Mouse (Mus musculus) forebrain, embryonic 14.5 days (tissue): Measurements from ENCODE around the gene Ybx1. TPM values are rescaled to one million over a fixed set of nuclear protein-coding genes. Genes with fewer than 3 reads are reported as not detected.

ENCODE experiments used
- ATAC-seq: fragments of 200-750 bp; cut with Nextera tagmentation; 2 replicates; pipeline ENCODE4 v1.8.0; 2017; ENCODE audit warnings: mild to moderate bottlenecking, moderate library complexity
- DNase-seq: peaks from one replicate; pipeline ENCODE4 v3.0.0-alpha.2; 2015; ENCODE audit warnings: low spot score
- H3K27ac ChIP-seq: fragments of 300-500 bp; sonication (generic); 2 replicates; pipeline ENCODE4 v1.5.1; 2014; ENCODE audit warnings: low read depth, mild to moderate bottlenecking, control low read depth, low read length, moderate library complexity
- H3K27me3 ChIP-seq: fragments of 300-500 bp; sonication (generic); replicated peaks from 2 replicates; pipeline ENCODE4 v1.6.1; 2014; ENCODE audit warnings: low read length, control low read depth, mixed read lengths; ENCODE audit not compliant: control insufficient read depth, insufficient read depth
- H3K36me3 ChIP-seq: fragments of 300-500 bp; sonication (generic); 2 replicates; pipeline ENCODE4 v1.6.1; 2014; ENCODE audit warnings: low read length, control low read depth; ENCODE audit not compliant: control insufficient read depth, insufficient read depth
- H3K4me1 ChIP-seq: fragments of 300-500 bp; sonication (generic); 2 replicates; pipeline ENCODE4 v1.6.1; 2014; ENCODE audit warnings: antibody characterized with exemption, low read length, control low read depth; ENCODE audit not compliant: control insufficient read depth, insufficient read depth
- H3K4me2 ChIP-seq: fragments of 300-500 bp; sonication (generic); 2 replicates; pipeline ENCODE4 v1.6.1; 2014; ENCODE audit warnings: mild to moderate bottlenecking, control low read depth, low read length
- H3K4me3 ChIP-seq: fragments of 300-500 bp; sonication (generic); 2 replicates; pipeline ENCODE4 v1.5.1; 2014; ENCODE audit warnings: low read depth, low read length, control low read depth
- H3K9ac ChIP-seq: fragments of 300-500 bp; sonication (generic); 2 replicates; pipeline ENCODE4 v1.6.1; 2014; ENCODE audit warnings: mild to moderate bottlenecking, low read length, control low read depth, moderate library complexity
- H3K9me3 ChIP-seq: fragments of 300-500 bp; sonication (generic); replicated peaks from 2 replicates; pipeline ENCODE4 v1.6.1; 2016; ENCODE audit warnings: low read length, control low read depth, mixed read lengths; ENCODE audit not compliant: control insufficient read depth
- WGBS: fragments of 180-500 bp; shearing (Covaris S2); extraction: QIAGEN DNeasy Blood & Tissue Kit; methylation state at CpG from one replicate; pipeline ENCODE4 v1.1.7; 2014; 5-methylcytosine and 5-hydroxymethylcytosine counted together
- polyA plus RNA-seq: library from polyadenylated mRNA; unstranded; fragments of >200 nt; fragmentation: Nextera tagmentation; extraction: Ambion mirVana; gene quantifications from 2 replicates; pipeline ENCODE4 v1.2.1, GENCODE M21; 2014

The Ybx1 gene
- polyA plus RNA-seq, 1 experiment from 2014 or later, result 963 TPM

DNA sequence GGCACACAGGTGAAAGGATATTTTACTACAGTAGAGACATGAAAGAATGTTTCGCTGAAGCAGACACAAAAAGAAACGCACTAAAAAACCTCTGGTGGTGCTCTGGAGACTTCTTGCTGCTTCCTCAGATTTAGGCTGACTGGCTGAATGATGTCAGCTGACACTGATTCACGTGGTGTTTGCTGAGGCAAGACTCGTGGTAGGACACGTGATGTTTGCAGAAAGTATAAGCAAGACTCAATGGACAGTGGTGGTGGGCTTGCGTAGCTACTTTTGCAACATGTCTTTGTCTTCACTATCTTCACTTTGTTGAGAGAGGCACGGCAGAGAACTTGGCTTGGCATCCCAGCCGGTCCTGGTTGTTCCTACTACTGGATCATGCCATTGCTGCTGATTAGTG, 8.9 kb upstream of the Ybx1 start:
- ATAC-seq (no peak), DNase-seq (no peak)
- 92% methylated on average over 8 of the region's 8 CpGs for WGBS

GRCm38 (mm10) chr4:119301777-119302176, 7.4 kb upstream of the Ybx1 start:
- WGBS, result 89% methylated on average over 3 of the region's 3 CpGs
- no peaks in the 10 kb centered on the region for H3K4me1 ChIP-seq
- no peak overlapping the region for H3K4me3 ChIP-seq
- no peak overlapping the region for H3K27ac ChIP-seq
- no peaks in the 10 kb centered on the region for H3K9me3 ChIP-seq
- no peak for ATAC-seq
- no peaks in the 10 kb centered on the region for H3K27me3 ChIP-seq
- H3K4me2 ChIP-seq, result no peak overlapping the region
- H3K9ac ChIP-seq, result no peak overlapping the region
- no peak for DNase-seq
- H3K36me3 ChIP-seq, result peaks cover 6% of the 10 kb centered on the region; the same call in 1 of the 2 replicates

More for the DNA sequence above, 8.9 kb upstream of the Ybx1 start:
- Histone ChIP-seq H3K4me2 (no peak overlapping the region), H3K4me1 (no peaks in the 10 kb centered on the region), H3K27me3 (no peaks in the 10 kb centered on the region), H3K9ac (no peak overlapping the region), H3K4me3 (no peak overlapping the region), H3K9me3 (no peaks in the 10 kb centered on the region), H3K27ac (no peak overlapping the region), H3K36me3 (peaks cover 20% of the 10 kb centered on the region)

GRCm38 (mm10) chr4:119300761-119301160, 6.4 kb upstream of the Ybx1 start:
- DNase-seq, result no peak
- Histone ChIP-seq H3K9ac (no peak overlapping the region), H3K9me3 (no peaks in the 10 kb centered on the region), H3K36me3 (0 out of 2 replicates have a peak, but pooled peaks cover 4% of the 10 kb centered on the region), H3K4me3 (no peak overlapping the region), H3K4me2 (no peak overlapping the region), H3K27me3 (no peaks in the 10 kb centered on the region), H3K4me1 (no peaks in the 10 kb centered on the region), H3K27ac (no peak overlapping the region)
- WGBS, result 90% methylated on average over 3 of the region's 3 CpGs
- no peak for ATAC-seq

GRCm38 (mm10) chr4:119297361-119297760, 3.0 kb upstream of the Ybx1 start:
- H3K9ac ChIP-seq, result no peak overlapping the region
- no peak overlapping the region for H3K4me2 ChIP-seq
- ATAC-seq, result no peak
- no peaks in the 10 kb centered on the region for H3K27me3 ChIP-seq
- no peaks in the 10 kb centered on the region for H3K9me3 ChIP-seq
- H3K36me3 ChIP-seq, result peaks cover 4% of the 10 kb centered on the region; the same call in 1 of the 2 replicates
- DNase-seq, result no peak
- H3K4me3 ChIP-seq, result no peak overlapping the region
- 84% methylated on average over 2 of the region's 2 CpGs for WGBS
- H3K4me1 ChIP-seq, result 0 out of 2 replicates have a peak, but pooled peaks cover 2% of the 10 kb centered on the region
- no peak overlapping the region for H3K27ac ChIP-seq

GRCm38 (mm10) chr4:119295134-119295453, 690 bp upstream of the Ybx1 start:
- Histone ChIP-seq H3K27ac (peak overlapping the region; percentile 91), H3K4me3 (peak overlapping the region; percentile 92), H3K9ac (peak overlapping the region; percentile 77), H3K36me3 (peaks cover 5% of the 10 kb centered on the region; the same call in 1 of the 2 replicates), H3K27me3 (no peaks in the 10 kb centered on the region), H3K4me1 (peaks cover 9% of the 10 kb centered on the region; the same call in 1 of the 2 replicates), H3K4me2 (peak overlapping the region; percentile 58), H3K9me3 (no peaks in the 10 kb centered on the region)
- DNase-seq (no peak), ATAC-seq (no peak)
- 9% methylated on average over 6 of the region's 6 CpGs for WGBS

GRCm38 (mm10) chr4:119293574-119294258, 688 bp downstream of the Ybx1 start:
- peaks cover 9% of the 10 kb centered on the region; the same call in 1 of the 2 replicates for H3K4me1 ChIP-seq
- peak; percentile 38 for ATAC-seq
- under 1% methylated on average over 45 of the region's 80 CpGs for WGBS
- peak; percentile 26 for DNase-seq
- H3K36me3 ChIP-seq, result peaks cover 5% of the 10 kb centered on the region; the same call in 1 of the 2 replicates
- peak overlapping the region; percentile 90 for H3K9ac ChIP-seq
- no peaks in the 10 kb centered on the region for H3K27me3 ChIP-seq
- peak overlapping the region; percentile 92 for H3K4me3 ChIP-seq
- peak overlapping the region; percentile 82 for H3K27ac ChIP-seq
- no peaks in the 10 kb centered on the region for H3K9me3 ChIP-seq
- H3K4me2 ChIP-seq, result peak overlapping the region; percentile 81

GRCm38 (mm10) chr4:119292771-119293573, 1.4 kb downstream of the Ybx1 start:
- Histone ChIP-seq H3K27me3 (no peaks in the 10 kb centered on the region), H3K4me2 (peak overlapping the region; percentile 81), H3K4me3 (peak overlapping the region; percentile 92), H3K36me3 (peaks cover 10% of the 10 kb centered on the region; the same call in 1 of the 2 replicates), H3K9me3 (no peaks in the 10 kb centered on the region), H3K9ac (peak overlapping the region; percentile 90), H3K27ac (peak overlapping the region; percentile 82), H3K4me1 (peaks cover 9% of the 10 kb centered on the region; the same call in 1 of the 2 replicates)
- peak; percentile 87 for DNase-seq
- peak; percentile 27; the same call in 1 of the 2 replicates for ATAC-seq
- WGBS, result under 1% methylated on average over 24 of the region's 24 CpGs

GRCm38 (mm10) chr4:119291921-119292320, 2.5 kb downstream of the Ybx1 start:
- peak overlapping the region; percentile 90; the same call in 1 of the 2 replicates for H3K9ac ChIP-seq
- WGBS, result 67% methylated on average over 1 of the region's 1 CpGs
- peak overlapping the region; percentile 81 for H3K4me2 ChIP-seq
- H3K9me3 ChIP-seq, result no peaks in the 10 kb centered on the region
- ATAC-seq, result no peak
- no peak for DNase-seq
- peaks cover 17% of the 10 kb centered on the region for H3K36me3 ChIP-seq
- H3K4me3 ChIP-seq, result peak overlapping the region; percentile 92
- no peak overlapping the region for H3K27ac ChIP-seq
- H3K27me3 ChIP-seq, result no peaks in the 10 kb centered on the region
- peaks cover 14% of the 10 kb centered on the region; the same call in 1 of the 2 replicates for H3K4me1 ChIP-seq
